Mouse (Mus musculus): ENCODE results near the gene Kifc3. TPM values are rescaled to one million over a fixed set of nuclear protein-coding genes. Genes with fewer than 3 reads are reported as not detected.

Gene Kifc3
- polyA plus RNA-seq, 1 experiment from 2014 or later = 5.2 TPM

DNA sequence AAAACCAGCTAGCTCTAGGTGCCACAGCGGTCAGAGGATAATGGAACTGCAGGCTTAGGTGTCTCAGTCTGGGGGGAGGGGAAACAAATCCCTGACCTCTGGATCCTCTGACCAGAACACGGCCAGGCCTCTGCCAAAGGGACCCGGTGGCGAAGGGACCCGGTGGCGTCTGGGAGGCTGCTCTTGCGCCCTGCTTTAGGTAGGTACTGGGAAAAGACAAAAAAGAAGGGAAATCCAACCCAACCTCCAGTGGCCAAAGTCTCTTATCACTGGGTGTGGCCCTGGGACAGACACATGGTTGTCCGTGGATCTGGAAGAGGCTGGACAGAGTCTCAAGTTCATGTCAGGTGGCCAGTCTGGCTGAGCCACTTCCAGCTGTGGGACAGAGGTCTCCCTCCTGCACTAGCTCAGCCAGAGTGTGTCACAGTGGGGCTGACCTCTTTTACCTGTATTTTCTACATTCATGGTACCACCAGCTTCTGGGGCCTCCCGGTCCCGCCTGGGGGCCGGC is 73.8 kb downstream of the Kifc3 start:
- Histone ChIP-seq H3K9ac (ENCODE audit: low read depth, low read length) (no peak overlapping the region), H3K9me3 (ENCODE audit: control insufficient read depth, low read length) (no peaks in the 10 kb centered on the region), H3K27me3 (ENCODE audit: control insufficient read depth, insufficient read depth, low read length) (no peaks in the 10 kb centered on the region), H3K4me3 (ENCODE audit: low read depth, low read length) (no peak overlapping the region), H3K27ac (ENCODE audit: low read depth, low read length) (no peak overlapping the region), H3K36me3 (ENCODE audit: control insufficient read depth, insufficient read depth, low read length) (no peaks in the 10 kb centered on the region), H3K4me1 (replicated peaks; ENCODE audit: control insufficient read depth, insufficient read depth, low read length) (no peaks in the 10 kb centered on the region), H3K4me2 (replicated peaks; ENCODE audit: low read depth, low read length) (no peak overlapping the region)
- WGBS = 92% methylated on average over 11 of the region's 11 CpGs
- no peak for DNase-seq (ENCODE audit: low spot score)
- ATAC-seq (ENCODE audit: low FRiP score) = no peak

DNA sequence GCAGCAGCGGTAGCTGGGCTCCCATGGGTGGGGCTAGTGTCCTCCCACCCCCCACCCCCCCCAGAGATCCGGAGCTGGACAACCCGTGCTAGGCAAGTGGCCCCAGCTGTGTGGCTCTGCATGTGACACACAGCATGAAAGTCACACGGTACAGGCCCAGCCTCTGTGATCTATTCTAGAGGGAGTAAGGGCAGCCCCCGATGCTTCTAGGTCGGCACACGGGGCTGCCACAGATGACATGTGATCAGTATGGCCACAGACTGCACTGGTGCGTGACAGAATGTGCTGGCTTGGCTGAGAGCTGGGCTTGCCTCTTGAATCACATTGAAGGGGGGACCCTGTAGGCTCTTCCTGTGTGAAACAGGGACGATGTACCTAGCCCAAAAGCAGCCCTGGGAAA is 75.0 kb downstream of the Kifc3 start:
- ATAC-seq (ENCODE audit: low FRiP score) = peak; percentile 67
- H3K36me3 ChIP-seq (ENCODE audit: control insufficient read depth, insufficient read depth, low read length) = no peaks in the 10 kb centered on the region
- H3K27ac ChIP-seq (ENCODE audit: low read depth, low read length) = no peak overlapping the region
- no peak overlapping the region for H3K4me2 ChIP-seq (replicated peaks; ENCODE audit: low read depth, low read length)
- no peak overlapping the region for H3K4me3 ChIP-seq (ENCODE audit: low read depth, low read length)
- H3K9me3 ChIP-seq (ENCODE audit: control insufficient read depth, low read length) = no peaks in the 10 kb centered on the region
- DNase-seq (ENCODE audit: low spot score) = no peak
- no peak overlapping the region for H3K9ac ChIP-seq (ENCODE audit: low read depth, low read length)
- H3K4me1 ChIP-seq (replicated peaks; ENCODE audit: control insufficient read depth, insufficient read depth, low read length) = no peaks in the 10 kb centered on the region
- no peaks in the 10 kb centered on the region for H3K27me3 ChIP-seq (ENCODE audit: control insufficient read depth, insufficient read depth, low read length)
- 62% methylated on average over 9 of the region's 9 CpGs for WGBS

DNA sequence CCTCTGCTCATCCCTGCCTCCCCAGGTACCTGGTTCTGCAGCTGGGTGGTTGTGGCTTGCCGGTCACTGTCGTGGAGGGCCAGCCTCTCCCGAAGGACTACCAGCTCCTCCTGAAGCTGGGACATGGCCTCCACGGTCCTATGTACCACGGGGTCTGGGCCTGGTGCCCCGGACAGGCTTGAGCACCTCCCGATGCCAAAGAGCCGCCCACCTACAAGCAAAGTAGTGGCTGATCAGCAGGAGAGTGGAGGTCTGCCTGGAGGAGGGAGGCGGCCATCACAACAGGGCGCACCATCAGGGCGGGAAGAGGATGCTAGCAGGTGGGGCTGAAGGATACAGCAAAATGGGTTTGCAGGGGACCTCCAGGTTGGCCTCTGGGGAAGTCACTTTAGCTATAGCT is 76.1 kb downstream of the Kifc3 start:
- Histone ChIP-seq H3K9ac (ENCODE audit: low read depth, low read length) (no peak overlapping the region), H3K4me3 (ENCODE audit: low read depth, low read length) (no peak overlapping the region), H3K27me3 (ENCODE audit: control insufficient read depth, insufficient read depth, low read length) (no peaks in the 10 kb centered on the region), H3K4me2 (replicated peaks; ENCODE audit: low read depth, low read length) (no peak overlapping the region), H3K4me1 (replicated peaks; ENCODE audit: control insufficient read depth, insufficient read depth, low read length) (no peaks in the 10 kb centered on the region), H3K36me3 (ENCODE audit: control insufficient read depth, insufficient read depth, low read length) (no peaks in the 10 kb centered on the region), H3K9me3 (ENCODE audit: control insufficient read depth, low read length) (no peaks in the 10 kb centered on the region), H3K27ac (ENCODE audit: low read depth, low read length) (no peak overlapping the region)
- DNase-seq (ENCODE audit: low spot score) (no peak), ATAC-seq (ENCODE audit: low FRiP score) (no peak)
- WGBS = 85% methylated on average over 11 of the region's 11 CpGs

DNA sequence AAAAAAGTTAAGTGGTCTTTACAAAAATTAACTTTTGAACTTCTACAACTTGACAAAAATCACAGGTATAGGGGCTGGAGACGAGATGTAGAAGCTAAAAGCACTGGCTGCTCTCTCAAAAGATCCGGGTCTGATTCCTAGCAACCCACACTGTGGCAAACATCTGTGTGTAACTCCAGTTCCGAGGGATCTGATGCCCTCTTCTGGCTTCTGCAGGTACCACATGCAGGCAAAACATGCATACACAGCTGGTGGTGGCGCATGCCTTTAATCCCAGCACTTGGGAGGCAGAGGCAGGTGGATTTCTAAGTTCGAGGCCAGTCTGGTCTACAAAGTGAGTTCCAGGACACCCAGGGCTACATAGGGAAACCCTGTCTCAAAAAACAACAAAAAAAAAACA is 79.2 kb downstream of the Kifc3 start:
- H3K4me2 ChIP-seq (replicated peaks; ENCODE audit: low read depth, low read length) = no peak overlapping the region
- no peaks in the 10 kb centered on the region for H3K4me1 ChIP-seq (replicated peaks; ENCODE audit: control insufficient read depth, insufficient read depth, low read length)
- H3K36me3 ChIP-seq (ENCODE audit: control insufficient read depth, insufficient read depth, low read length) = no peaks in the 10 kb centered on the region
- H3K27ac ChIP-seq (ENCODE audit: low read depth, low read length) = no peak overlapping the region
- no peak overlapping the region for H3K9ac ChIP-seq (ENCODE audit: low read depth, low read length)
- no peak overlapping the region for H3K4me3 ChIP-seq (ENCODE audit: low read depth, low read length)
- 89% methylated on average over 5 of the region's 5 CpGs for WGBS
- ATAC-seq (ENCODE audit: low FRiP score) = no peak
- no peaks in the 10 kb centered on the region for H3K27me3 ChIP-seq (ENCODE audit: control insufficient read depth, insufficient read depth, low read length)
- no peaks in the 10 kb centered on the region for H3K9me3 ChIP-seq (ENCODE audit: control insufficient read depth, low read length)
- no peak for DNase-seq (ENCODE audit: low spot score)

DNA sequence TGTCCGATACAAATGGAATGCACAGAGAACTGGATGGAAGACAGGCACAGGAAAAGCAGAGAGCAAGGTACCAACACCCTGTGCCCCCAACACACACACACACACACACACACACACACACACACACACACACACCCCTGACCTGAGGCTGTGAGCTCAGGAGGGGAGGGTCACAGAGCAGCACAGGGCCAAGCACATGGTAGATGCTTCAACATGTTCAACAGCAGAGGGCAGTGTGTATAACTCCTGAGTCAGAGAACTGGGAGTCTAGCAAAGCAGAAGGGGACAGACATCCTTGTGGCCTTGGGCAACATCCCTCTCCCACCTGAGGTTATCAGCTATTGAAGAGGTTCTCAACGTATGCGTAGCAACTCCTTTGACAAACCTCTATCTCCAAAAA is 88.9 kb downstream of the Kifc3 start:
- H3K4me3 ChIP-seq (ENCODE audit: low read depth, low read length) = no peak overlapping the region
- H3K9ac ChIP-seq (ENCODE audit: low read depth, low read length) = no peak overlapping the region
- H3K36me3 ChIP-seq (ENCODE audit: control insufficient read depth, insufficient read depth, low read length) = no peaks in the 10 kb centered on the region
- 73% methylated on average over 3 of the region's 3 CpGs for WGBS
- DNase-seq (ENCODE audit: low spot score) (peak; percentile 60), ATAC-seq (ENCODE audit: low FRiP score) (peak; percentile 57; the same call in 1 of the 2 replicates)
- no peak overlapping the region for H3K27ac ChIP-seq (ENCODE audit: low read depth, low read length)
- H3K9me3 ChIP-seq (ENCODE audit: control insufficient read depth, low read length) = no peaks in the 10 kb centered on the region
- H3K4me1 ChIP-seq (replicated peaks; ENCODE audit: control insufficient read depth, insufficient read depth, low read length) = no peaks in the 10 kb centered on the region
- H3K27me3 ChIP-seq (ENCODE audit: control insufficient read depth, insufficient read depth, low read length) = no peaks in the 10 kb centered on the region
- H3K4me2 ChIP-seq (replicated peaks; ENCODE audit: low read depth, low read length) = no peak overlapping the region

DNA sequence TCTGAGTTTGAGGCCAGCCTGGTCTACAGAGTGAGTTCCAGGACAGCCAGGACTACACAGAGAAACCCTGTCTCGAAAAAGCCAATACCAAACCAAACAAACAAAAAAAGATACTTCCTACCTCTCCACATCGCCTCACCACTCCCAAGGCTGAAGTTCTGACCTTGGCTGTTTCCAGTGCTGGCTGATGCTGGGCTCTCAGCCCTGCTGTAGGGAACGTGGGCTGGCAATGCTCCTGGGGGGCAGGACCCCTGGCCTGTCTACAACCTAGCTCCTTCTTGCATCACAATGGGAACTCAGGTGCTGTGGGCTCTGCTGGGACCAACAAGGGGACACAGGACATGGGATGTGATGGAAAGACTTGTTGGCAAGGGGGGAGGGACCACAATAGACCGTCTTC is 89.5 kb downstream of the Kifc3 start:
- Histone ChIP-seq H3K4me3 (ENCODE audit: low read depth, low read length) (no peak overlapping the region), H3K9ac (ENCODE audit: low read depth, low read length) (no peak overlapping the region), H3K4me1 (replicated peaks; ENCODE audit: control insufficient read depth, insufficient read depth, low read length) (no peaks in the 10 kb centered on the region), H3K36me3 (ENCODE audit: control insufficient read depth, insufficient read depth, low read length) (no peaks in the 10 kb centered on the region), H3K27me3 (ENCODE audit: control insufficient read depth, insufficient read depth, low read length) (no peaks in the 10 kb centered on the region), H3K4me2 (replicated peaks; ENCODE audit: low read depth, low read length) (no peak overlapping the region), H3K9me3 (ENCODE audit: control insufficient read depth, low read length) (no peaks in the 10 kb centered on the region), H3K27ac (ENCODE audit: low read depth, low read length) (no peak overlapping the region)
- 75% methylated on average over 4 of the region's 4 CpGs for WGBS
- no peak for DNase-seq (ENCODE audit: low spot score)
- ATAC-seq (ENCODE audit: low FRiP score) = no peak

DNA sequence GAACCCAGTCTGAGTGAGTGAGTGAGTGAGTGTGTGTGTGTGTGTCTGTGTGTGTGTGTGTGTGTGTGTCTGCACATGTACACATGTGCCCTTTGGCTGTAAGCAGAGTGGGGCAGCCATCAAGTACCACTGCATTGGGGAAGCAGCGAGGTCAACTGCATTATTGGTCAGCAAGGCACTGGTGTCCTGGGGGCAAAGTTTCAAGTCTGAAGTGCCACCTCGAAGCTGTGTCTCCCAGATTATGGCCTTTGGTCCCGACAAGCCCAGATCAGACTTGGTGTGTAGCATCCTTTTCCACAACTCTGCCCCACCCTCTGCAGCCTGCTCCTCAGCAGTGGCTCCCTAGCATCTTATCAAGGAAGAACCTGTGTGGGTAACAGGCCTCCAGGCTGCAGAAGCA is 90.0 kb downstream of the Kifc3 start:
- H3K4me3 ChIP-seq (ENCODE audit: low read depth, low read length) = no peak overlapping the region
- no peak for DNase-seq (ENCODE audit: low spot score)
- ATAC-seq (ENCODE audit: low FRiP score) = no peak

DNA sequence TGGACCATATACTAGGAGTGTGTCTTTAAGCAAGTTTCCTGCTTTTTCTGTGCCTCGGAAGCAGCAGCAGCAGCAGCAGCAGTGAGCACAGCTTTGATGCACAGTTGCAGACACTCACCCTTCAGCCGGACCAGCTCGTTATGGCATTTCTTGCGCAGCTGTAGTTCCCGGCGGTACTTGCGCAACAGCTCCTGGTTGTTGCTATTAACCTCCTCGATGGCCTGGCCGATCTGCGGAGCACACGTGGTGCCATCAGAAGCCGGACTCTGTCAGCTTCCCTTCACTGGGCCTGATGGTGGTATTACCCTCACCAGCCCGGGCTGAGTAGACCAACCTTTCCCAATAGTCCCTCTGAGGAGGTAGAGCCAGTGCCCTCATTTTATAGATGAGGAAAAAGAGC is 95.3 kb downstream of the Kifc3 start:
- no peak for DNase-seq (ENCODE audit: low spot score)
- Histone ChIP-seq H3K36me3 (ENCODE audit: control insufficient read depth, insufficient read depth, low read length) (no peaks in the 10 kb centered on the region), H3K9ac (ENCODE audit: low read depth, low read length) (no peak overlapping the region), H3K4me1 (replicated peaks; ENCODE audit: control insufficient read depth, insufficient read depth, low read length) (no peaks in the 10 kb centered on the region), H3K27me3 (ENCODE audit: control insufficient read depth, insufficient read depth, low read length) (no peaks in the 10 kb centered on the region), H3K27ac (ENCODE audit: low read depth, low read length) (no peak overlapping the region), H3K4me2 (replicated peaks; ENCODE audit: low read depth, low read length) (no peak overlapping the region), H3K9me3 (ENCODE audit: control insufficient read depth, low read length) (no peaks in the 10 kb centered on the region), H3K4me3 (ENCODE audit: low read depth, low read length) (no peak overlapping the region)
- WGBS = 87% methylated on average over 13 of the region's 13 CpGs
- no peak for ATAC-seq (ENCODE audit: low FRiP score)

More for the DNA sequence above, 90.0 kb downstream of the Kifc3 start:
- Histone ChIP-seq H3K9me3 (ENCODE audit: control insufficient read depth, low read length) (no peaks in the 10 kb centered on the region), H3K4me1 (replicated peaks; ENCODE audit: control insufficient read depth, insufficient read depth, low read length) (no peaks in the 10 kb centered on the region), H3K27ac (ENCODE audit: low read depth, low read length) (no peak overlapping the region), H3K36me3 (ENCODE audit: control insufficient read depth, insufficient read depth, low read length) (no peaks in the 10 kb centered on the region), H3K4me2 (replicated peaks; ENCODE audit: low read depth, low read length) (no peak overlapping the region), H3K27me3 (ENCODE audit: control insufficient read depth, insufficient read depth, low read length) (no peaks in the 10 kb centered on the region), H3K9ac (ENCODE audit: low read depth, low read length) (no peak overlapping the region)
- 93% methylated on average over 3 of the region's 3 CpGs for WGBS

DNA sequence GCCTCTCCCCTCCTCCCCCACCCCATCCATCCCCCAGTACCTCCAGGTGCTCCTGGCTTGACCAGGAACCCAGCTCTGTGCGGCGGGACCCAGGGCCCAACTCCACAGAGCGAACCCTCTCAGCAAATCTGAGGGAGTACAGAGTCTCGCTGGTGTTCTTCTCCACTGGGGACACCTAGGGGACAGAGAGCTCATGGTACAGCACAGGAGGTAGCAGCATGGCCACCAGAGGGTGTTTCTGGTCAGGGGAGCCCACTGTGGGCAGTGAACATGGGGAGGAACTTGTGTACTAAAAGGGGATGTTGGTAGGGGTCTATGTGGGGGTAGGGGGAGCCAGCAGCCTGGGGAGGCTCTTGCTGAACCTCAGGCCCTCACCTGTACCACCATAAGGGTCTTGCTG is 100.6 kb downstream of the Kifc3 start:
- no peaks in the 10 kb centered on the region for H3K4me1 ChIP-seq (replicated peaks; ENCODE audit: control insufficient read depth, insufficient read depth, low read length)
- H3K9ac ChIP-seq (ENCODE audit: low read depth, low read length) = no peak overlapping the region
- H3K36me3 ChIP-seq (ENCODE audit: control insufficient read depth, insufficient read depth, low read length) = peaks cover 2% of the 10 kb centered on the region
- H3K9me3 ChIP-seq (ENCODE audit: control insufficient read depth, low read length) = no peaks in the 10 kb centered on the region
- H3K4me2 ChIP-seq (replicated peaks; ENCODE audit: low read depth, low read length) = no peak overlapping the region
- H3K27ac ChIP-seq (ENCODE audit: low read depth, low read length) = no peak overlapping the region
- WGBS = 81% methylated on average over 4 of the region's 4 CpGs
- no peaks in the 10 kb centered on the region for H3K27me3 ChIP-seq (ENCODE audit: control insufficient read depth, insufficient read depth, low read length)
- peak; percentile 6 for DNase-seq (ENCODE audit: low spot score)
- ATAC-seq (ENCODE audit: low FRiP score) = no peak
- no peak overlapping the region for H3K4me3 ChIP-seq (ENCODE audit: low read depth, low read length)

Data from hindbrain, embryonic 11.5 days (tissue).